Mouse (Mus musculus) liver, adult 2 months (tissue): ENCODE measurements around the gene Nxph4.

Source experiments
- CTCF ChIP-seq: fragments of 200-500 bp; IDR thresholded peaks from 2 replicates; pipeline ENCODE4 v1.5.1; 2011; ENCODE audit warnings: low read depth, low read length, control low read depth
- POLR2A ChIP-seq: fragments of 200-500 bp; IDR thresholded peaks from 2 replicates; pipeline ENCODE4 v1.6.1; 2011; ENCODE audit warnings: low read length, control low read depth; ENCODE audit not compliant: insufficient read depth; ENCODE audit errors: extremely low read depth

- TF ChIP-seq CTCF (no peak), POLR2A (no peak)
Observed at GRCm38 (mm10) chr10:127530945-127531344, 3.4 kb downstream of the Nxph4 start.
